ENCODE assay signal across 20 mouse cellular contexts in genomic region chr8:111569926-111570325, GRCm38 (mm10). TPM values are rescaled to one million over a fixed set of nuclear protein-coding genes. Genes with fewer than 3 reads are reported as not detected.
A peak's percentile ranks its signal among the peaks of the same experiment; 100 is the strongest.
DNase-seq lines count a peak whose midpoint lies in the region; TF ChIP-seq lines count a peak whose summit lies in the region.
"Had no signal": no experiment of that assay in that cellular context is flagged by ENCODE, and none has a peak within 500 bp of the region (broad histone marks: within the 10 kb centered on the region; RNA-seq: fewer than 3 reads in every experiment).

No protein-coding gene starts in this region.

- no peak for TF ChIP-seq CTCF in spleen, adult 2 months (IDR thresholded peaks at IDR 0.05; ENCODE audit: extremely low read depth, insufficient read depth, insufficient read length, insufficient replicate concordance)

- H3K4me3 ChIP-seq in spleen, adult 2 months (ENCODE audit: extremely low read depth, insufficient read depth, insufficient read length) = no peak overlapping the region
- H3K4me3 ChIP-seq: embryonic facial prominence, embryonic 15.5 days; heart, embryonic 10.5 days; layer of hippocampus, adult 2 months; limb, embryonic 12.5 days; midbrain, embryonic 10.5 days; myocyte had no signal

- H3K4me1 ChIP-seq in spleen, adult 2 months (ENCODE audit: control insufficient read depth, insufficient read depth, insufficient read length) = peaks cover 23% of the 10 kb centered on the region

- WGBS in spleen, adult 2 months = 79% methylated on average over 4 of the region's 4 CpGs

- H3K36me3 ChIP-seq in spleen, adult 2 months (ENCODE audit: control insufficient read depth, insufficient read depth, low read length) = no peaks in the 10 kb centered on the region
- H3K36me3 ChIP-seq: embryonic facial prominence, embryonic 15.5 days; heart, embryonic 10.5 days had no signal

- no peaks in the 10 kb centered on the region for H3K27me3 ChIP-seq in spleen, adult 2 months (ENCODE audit: control insufficient read depth, insufficient read depth, low read length)
- H3K27me3 ChIP-seq: embryonic facial prominence, embryonic 15.5 days; limb, embryonic 12.5 days had no signal

- DNase-seq in gastrocnemius, adult 18-20 months (ENCODE audit: low spot score) = peak; percentile 17
- DNase-seq in gastrocnemius, adult 8-10 months (ENCODE audit: low spot score in 2 of 2) = no peak
- no peak for DNase-seq in spleen, adult 2 months (ENCODE audit: low read depth in 1 of 2, low spot score in 2 of 2)
- DNase-seq in spleen, postnatal 14 days (ENCODE audit: low spot score in 2 of 2) = no peak
- peak; percentile 57 for DNase-seq in brain, adult 2 months (ENCODE audit: low read depth, low spot score)
- DNase-seq in skeletal muscle tissue, adult 2 months (ENCODE audit: low read depth, low spot score) = peak; percentile 47
- no peak for DNase-seq in ovary, postnatal 10 days (ENCODE audit: low spot score)
- no peak for DNase-seq in cerebellum, adult 18-20 months
- DNase-seq: adrenal gland, postnatal 14 days; cerebellum, adult 11 months; cerebellum, postnatal 36 days; kidney, postnatal 25 days; liver, postnatal 0 days had no signal

- 0 out of 2 replicates have a peak overlapping the region, but pooled peaks have one; percentile 14 for H3K27ac ChIP-seq in spleen, adult 2 months (ENCODE audit: insufficient read depth, low read length)
- H3K27ac ChIP-seq: heart, embryonic 10.5 days; layer of hippocampus, adult 2 months; limb, embryonic 12.5 days; macrophage; midbrain, embryonic 10.5 days had no signal

- no peak for TF ChIP-seq POLR2A in spleen, adult 2 months (IDR thresholded peaks at IDR 0.05; ENCODE audit: low read depth, low read length)

RNA-seq across cellular contexts. Expression of gene Znrf1, which starts 34.0 kb away (rescaled TPM):
- 10 to 100 TPM; 59.5 to 67.8 TPM for total RNA-seq in gastrocnemius, adult 18-20 months (2021)
- total RNA-seq in gastrocnemius, adult 8-10 months (2022) = 10 to 100 TPM; 67.2 to 71.6 (median 70.7) TPM
- polyA plus RNA-seq in spleen, adult 2 months (2012; rRNA removed) = 62.9 and 73.2 TPM in 2 replicates

RNA-seq across cellular contexts. Expression of gene Wdr59, which starts 48.0 kb away (rescaled TPM):
- total RNA-seq in gastrocnemius, adult 18-20 months (2021) = 1 to 10 TPM; 7.5 to 8.3 TPM
- total RNA-seq in gastrocnemius, adult 8-10 months (2022) = 1 to 10 TPM; 7.9 to 9.0 (median 8.6) TPM
- 4.6 and 5.0 TPM in 2 replicates for polyA plus RNA-seq in spleen, adult 2 months (2012; rRNA removed)

Comparison
In these comparisons a context has a peak if more than half of its experiments do, and no peak if none do; other contexts are left out.
1. DNase-seq: peak in gastrocnemius, adult 18-20 months (single experiment), brain, adult 2 months (single experiment) and skeletal muscle tissue, adult 2 months (single experiment); none in gastrocnemius, adult 8-10 months (0 of 2), spleen, adult 2 months (0 of 2), spleen, postnatal 14 days (0 of 2), ovary, postnatal 10 days (single experiment) and cerebellum, adult 18-20 months (0 of 2).